Mouse (Mus musculus): ENCODE results near the gene Gm1979. TPM values are rescaled to one million over a fixed set of nuclear protein-coding genes. Genes with fewer than 3 reads are reported as not detected.
"Not testable (repeated sequence)": the region's sequence is repeated elsewhere in the genome, so short reads cannot be mapped to it uniquely, and the experiment has no call there.

The Gm1979 gene
- not detected for total RNA-seq (2021)
- long read RNA-seq, experiment 1: 0 reads
- long read RNA-seq, experiment 2: 0 reads

DNA sequence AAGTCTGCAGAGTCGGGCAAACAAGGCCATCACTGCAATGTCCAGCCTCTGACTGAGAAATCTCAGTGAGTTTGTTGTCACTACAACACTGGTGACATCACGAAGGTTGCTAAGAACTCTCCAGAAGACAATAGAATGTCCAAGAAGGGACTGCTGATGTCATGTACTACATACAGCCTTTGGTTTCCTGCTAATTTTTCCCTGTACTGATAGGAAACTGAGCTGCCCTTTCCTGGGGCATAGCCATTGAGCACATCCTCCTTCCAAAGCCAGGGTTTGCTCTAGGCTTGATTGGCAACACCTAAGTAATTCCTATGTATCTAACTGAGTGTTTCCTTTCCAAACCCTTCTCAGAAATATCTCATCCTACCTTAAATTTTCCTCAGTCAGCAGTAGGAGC lies at the start of gene Gm1979:
TSS of gene Gm1979 (minus strand) at position 101 of the 400 bp plus-strand sequence.
- DNase-seq; intact Hi-C loops (cut with DNase I): not testable (repeated sequence)

DNA sequence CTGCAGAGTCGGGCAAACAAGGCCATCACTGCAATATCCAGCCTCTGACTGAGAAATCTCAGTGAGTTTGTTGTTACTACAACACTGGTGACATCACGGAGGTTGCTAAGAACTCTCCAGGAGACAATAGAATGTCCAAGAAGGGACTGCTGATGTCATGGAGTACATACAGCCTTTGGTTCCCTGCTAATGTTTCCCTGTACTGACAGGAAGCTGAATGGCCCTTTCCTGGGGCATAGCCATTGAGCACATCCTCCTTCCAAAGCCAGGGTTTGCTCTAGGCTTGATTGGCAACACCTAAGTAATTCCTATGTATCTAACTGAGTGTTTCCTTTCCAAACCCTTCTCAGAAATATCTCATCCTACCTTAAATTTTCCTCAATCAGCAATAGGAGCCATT lies 34.9 kb upstream of the Gm1979 start, which contains the start of gene Speer4a:
TSS of gene Speer4a (minus strand) at position 101 of the 400 bp plus-strand sequence.
- DNase-seq; intact Hi-C loops (cut with DNase I): not testable (repeated sequence)

DNA sequence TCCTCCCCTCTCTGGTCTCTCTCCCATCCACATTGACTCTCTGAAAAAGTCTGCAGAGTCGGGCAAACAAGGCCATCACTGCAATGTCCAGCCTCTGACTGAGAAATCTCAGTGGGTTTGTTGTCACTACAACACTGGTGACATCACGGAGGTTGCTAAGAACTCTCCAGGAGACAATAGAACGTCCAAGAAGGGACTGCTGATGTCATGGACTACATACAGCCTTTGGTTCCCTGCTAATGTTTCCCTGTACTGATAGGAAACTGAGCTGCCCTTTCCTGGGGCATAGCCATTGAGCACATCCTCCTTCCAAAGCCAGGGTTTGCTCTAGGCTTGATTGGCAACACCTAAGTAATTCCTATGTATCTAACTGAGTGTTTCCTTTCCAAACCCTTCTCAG lies 18.2 kb upstream of the Gm1979 start, which contains the start of gene Gm5862:
TSS of gene Gm5862 (minus strand) at position 101 of the 400 bp plus-strand sequence.
- intact Hi-C loops (cut with DNase I); DNase-seq: not testable (repeated sequence)

DNA sequence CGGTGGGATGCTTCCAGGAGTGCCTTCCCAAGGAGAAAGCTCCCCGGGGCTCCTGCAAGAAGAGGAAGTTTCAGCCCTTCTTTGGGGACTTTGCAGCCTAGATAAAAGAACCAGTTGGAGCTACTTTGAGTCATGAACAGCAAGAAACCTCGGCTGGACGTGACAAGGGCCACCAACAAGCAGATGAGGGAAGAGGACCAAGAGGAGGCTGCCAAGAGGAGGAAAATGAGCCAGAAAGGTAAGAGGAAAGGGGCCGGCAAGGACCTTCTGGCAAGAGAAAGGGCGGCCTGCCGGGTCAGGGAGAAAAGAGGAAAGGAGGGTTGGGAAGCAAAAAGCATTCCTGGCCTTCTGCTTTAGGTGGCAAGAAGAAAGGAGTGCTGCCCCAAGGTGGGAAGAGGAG lies 3.1 kb upstream of the Gm1979 start:
- DNase-seq; intact Hi-C loops (cut with DNase I): not testable (repeated sequence)

DNA sequence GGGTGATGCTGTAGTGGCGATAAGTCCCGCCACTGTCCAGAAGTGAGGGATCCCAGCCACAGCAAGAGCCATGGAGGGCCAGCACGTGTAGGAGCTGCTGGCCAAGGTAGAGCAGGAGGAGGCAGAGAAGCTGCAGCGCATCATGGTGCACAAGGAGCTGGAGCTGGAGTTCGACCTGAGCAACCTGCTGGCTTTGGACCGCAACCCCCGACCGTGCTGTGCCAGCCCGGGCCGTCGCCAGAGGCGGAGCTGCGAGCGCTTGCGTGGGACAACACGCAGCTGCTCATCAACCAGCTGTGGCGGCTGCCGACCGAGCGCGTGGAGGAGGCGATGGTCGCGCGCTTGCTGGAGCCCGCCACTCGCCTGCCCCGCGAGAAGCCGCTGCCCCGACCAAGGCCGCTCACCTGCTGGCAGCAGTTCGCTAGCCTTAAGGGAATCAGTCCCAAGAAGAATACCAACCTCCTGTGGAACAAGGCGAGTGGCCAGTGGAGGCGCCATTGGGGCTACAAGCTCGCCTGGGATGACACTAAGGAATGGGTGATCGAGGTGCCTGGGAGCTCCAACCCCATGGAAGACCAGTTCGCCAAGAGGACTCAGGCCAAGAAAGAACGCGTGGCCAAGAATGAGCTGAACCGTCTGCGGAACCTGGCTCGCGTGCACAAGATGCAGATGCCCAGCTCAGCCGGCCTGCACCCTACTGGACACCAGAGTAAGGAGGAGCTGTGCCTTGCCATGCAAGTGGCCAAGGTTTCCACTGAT lies 2.5 kb upstream of the Gm1979 start:
- intact Hi-C loops (cut with DNase I); DNase-seq: not testable (repeated sequence)

DNA sequence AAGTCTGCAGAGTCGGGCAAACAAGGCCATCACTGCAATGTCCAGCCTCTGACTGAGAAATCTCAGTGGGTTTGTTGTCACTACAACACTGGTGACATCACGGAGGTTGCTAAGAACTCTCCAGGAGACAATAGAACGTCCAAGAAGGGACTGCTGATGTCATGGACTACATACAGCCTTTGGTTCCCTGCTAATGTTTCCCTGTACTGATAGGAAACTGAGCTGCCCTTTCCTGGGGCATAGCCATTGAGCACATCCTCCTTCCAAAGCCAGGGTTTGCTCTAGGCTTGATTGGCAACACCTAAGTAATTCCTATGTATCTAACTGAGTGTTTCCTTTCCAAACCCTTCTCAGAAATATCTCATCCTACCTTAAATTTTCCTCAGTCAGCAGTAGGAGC lies 16.0 kb downstream of the Gm1979 start, which contains the start of gene Gm21698:
TSS of gene Gm21698 (minus strand) at position 101 of the 400 bp plus-strand sequence.
- DNase-seq; intact Hi-C loops (cut with DNase I): not testable (repeated sequence)

DNA sequence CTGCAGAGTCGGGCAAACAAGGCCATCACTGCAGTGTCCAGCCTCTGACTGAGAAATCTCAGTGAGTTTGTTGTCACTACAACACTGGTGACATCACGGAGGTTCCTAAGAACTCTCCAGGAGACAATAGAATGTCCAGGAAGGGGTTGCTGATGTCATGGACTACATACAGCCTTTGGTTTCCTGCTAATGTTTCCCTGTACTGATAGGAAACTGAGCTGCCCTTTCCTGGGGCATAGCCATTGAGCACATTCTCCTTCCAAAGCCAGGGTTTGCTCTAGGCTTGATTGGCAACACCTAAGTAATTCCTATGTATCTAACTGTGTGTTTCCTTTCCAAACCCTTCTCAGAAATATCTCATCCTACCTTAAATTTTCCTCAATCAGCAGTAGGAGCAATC lies 32.0 kb downstream of the Gm1979 start, which contains the start of gene Gm21680:
TSS of gene Gm21680 (minus strand) at position 101 of the 400 bp plus-strand sequence.
- intact Hi-C loops (cut with DNase I); DNase-seq: not testable (repeated sequence)

DNA sequence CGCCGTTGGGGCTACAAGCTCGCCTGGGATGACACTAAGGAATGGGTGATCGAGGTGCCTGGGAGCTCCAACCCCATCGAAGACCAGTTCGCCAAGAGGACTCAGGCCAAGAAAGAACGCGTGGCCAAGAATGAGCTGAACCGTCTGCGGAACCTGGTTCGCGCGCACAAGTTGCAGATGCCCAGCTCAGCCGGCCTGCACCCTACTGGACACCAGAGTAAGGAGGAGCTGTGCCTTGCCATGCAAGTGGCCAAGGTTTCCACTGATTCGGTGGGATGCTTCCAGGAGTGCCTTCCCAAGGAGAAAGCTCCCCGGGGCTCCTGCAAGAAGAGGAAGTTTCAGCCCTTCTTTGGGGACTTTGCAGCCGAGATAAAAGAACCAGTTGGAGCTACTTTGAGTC lies 47.5 kb downstream of the Gm1979 start:
- intact Hi-C loops (cut with DNase I); DNase-seq: not testable (repeated sequence)

DNA sequence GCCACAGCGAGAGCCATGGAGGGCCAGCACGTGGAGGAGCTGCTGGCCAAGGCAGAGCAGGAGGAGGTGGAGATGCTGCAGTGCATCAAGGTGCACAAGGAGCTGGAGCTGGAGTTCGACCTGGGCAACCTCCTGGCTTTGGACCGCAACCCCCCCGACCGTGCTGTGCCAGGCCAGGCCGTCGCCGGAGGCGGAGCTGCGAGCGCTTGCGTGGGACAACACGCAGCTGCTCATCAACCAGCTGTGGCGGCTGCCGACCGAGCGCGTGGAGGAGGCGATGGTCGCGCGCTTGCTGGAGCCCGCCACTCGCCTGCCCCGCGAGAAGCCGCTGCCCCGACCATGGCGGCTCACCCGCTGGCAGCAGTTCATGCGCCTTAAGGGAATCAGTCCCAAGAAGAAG lies 48.0 kb downstream of the Gm1979 start:
- intact Hi-C loops (cut with DNase I); DNase-seq: not testable (repeated sequence)

DNA sequence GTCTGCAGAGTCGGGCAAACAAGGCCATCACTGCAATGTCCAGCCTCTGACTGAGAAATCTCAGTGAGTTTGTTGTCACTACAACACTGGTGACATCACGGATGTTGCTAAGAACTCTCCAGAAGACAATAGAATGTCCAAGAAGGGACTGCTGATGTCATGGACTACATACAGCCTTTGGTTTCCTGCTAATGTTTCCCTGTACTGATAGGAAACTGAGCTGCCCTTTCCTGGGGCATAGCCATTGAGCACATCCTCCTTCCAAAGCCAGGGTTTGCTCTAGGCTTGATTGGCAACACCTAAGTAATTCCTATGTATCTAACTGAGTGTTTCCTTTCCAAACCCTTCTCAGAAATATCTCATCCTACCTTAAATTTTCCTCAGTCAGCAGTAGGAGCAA lies 50.3 kb downstream of the Gm1979 start, which contains the start of gene Gm21671:
TSS of gene Gm21671 (minus strand) at position 101 of the 400 bp plus-strand sequence.
- intact Hi-C loops (cut with DNase I); DNase-seq: not testable (repeated sequence)

Other genes with a start within 250 kb of the Gm1979 start
- gene Actr3b, start 244.8 kb downstream of the Gm1979 start, total RNA-seq (2021): 1 to 10 TPM; 1.7 to 6.6 TPM
- gene Gm21663, start 62.4 kb downstream of the Gm1979 start, total RNA-seq (2021): not detected
- gene Gm21671, start 50.4 kb downstream of the Gm1979 start, total RNA-seq (2021): not detected
- not detected for gene Gm21680, start 32.1 kb downstream of the Gm1979 start, total RNA-seq (2021)
- not detected for gene Gm21698, start 16.1 kb downstream of the Gm1979 start, total RNA-seq (2021)
- gene Gm5862, start 18.1 kb upstream of the Gm1979 start, total RNA-seq (2021): not detected
- gene Speer4a, start 34.8 kb upstream of the Gm1979 start, total RNA-seq (2021): not detected
- not detected for gene Gm7347, start 53.8 kb upstream of the Gm1979 start, total RNA-seq (2021)
- not detected for gene Gm10471, start 84.5 kb upstream of the Gm1979 start, total RNA-seq (2021)
- gene 5031410I06Rik, start 100.6 kb upstream of the Gm1979 start, total RNA-seq (2021): not detected
- gene Gm10220, start 116.6 kb upstream of the Gm1979 start, total RNA-seq (2021): not detected